In genomic region chr8:20912288-20912687, GRCm38 (mm10) we compare ENCODE assay signal across 24 mouse cellular contexts. TPM values are rescaled to one million over a fixed set of nuclear protein-coding genes. Genes with fewer than 3 reads are reported as not detected.
DNase-seq lines count a peak whose midpoint lies in the region; ATAC-seq lines count a peak whose summit lies in the region.
"Had no signal": no experiment of that assay in that cellular context is flagged by ENCODE, and none has a peak within 500 bp of the region (broad histone marks: within the 10 kb centered on the region; RNA-seq: fewer than 3 reads in every experiment).

No protein-coding gene starts in this region.

- 0 out of 2 replicates have a peak, but pooled peaks have one; percentile 32 for ATAC-seq in common myeloid progenitor, adult 5-6 weeks (replicated peaks; ENCODE audit: low read depth, poor library complexity, severe bottlenecking)
- ATAC-seq in megakaryocyte progenitor cell, adult 5-6 weeks (replicated peaks; ENCODE audit: poor library complexity) = peak; percentile 66; the same call in 1 of the 2 replicates
- ATAC-seq: activated CD4-positive, CD25-positive, alpha-beta regulatory T cell, adult 4 months; CD4-positive, CD25-positive, alpha-beta regulatory T cell, adult 4 months; forebrain, embryonic 13.5 days; forebrain, embryonic 15.5 days; forebrain, postnatal 0 days; Patski had no signal

- peak; percentile 6 for DNase-seq in lung, postnatal 36 days
- DNase-seq in lung, postnatal 14 days = no peak
- DNase-seq in ovary, postnatal 14 days (ENCODE audit: low spot score) = no peak
- DNase-seq in testis, postnatal 14 days (ENCODE audit: low spot score) = no peak
- DNase-seq: adrenal gland, adult 8-10 months; adrenal gland, postnatal 14 days; adrenal gland, postnatal 36 days; cerebellum, adult 11 months; cerebellum, adult 18-20 months; cerebellum, adult 8-10 months; cerebellum, adult 9-11 months; cerebellum, postnatal 14 days; cerebellum, postnatal 36 days; forebrain, postnatal 0 days had no signal

RNA-seq across cellular contexts. Expression of gene Gm6040, which starts 9.6 kb away (rescaled TPM):
- not detected in 2 replicates for total RNA-seq in common myeloid progenitor, adult 5-6 weeks (2017)
- not detected in 2 replicates for total RNA-seq in megakaryocyte progenitor cell, adult 5-6 weeks (2015)
- not detected in 2 replicates for total RNA-seq in megakaryocyte progenitor cell, adult 5-6 weeks (2017)
- total RNA-seq: adrenal gland, adult 18-20 months; adrenal gland, adult 8-10 months; adrenal gland, postnatal 14 days; adrenal gland, postnatal 36 days; CH12.LX; forebrain, postnatal 0 days; G1E had no signal

RNA-seq across cellular contexts. Expression of gene Gm15056, which starts 9.9 kb away (rescaled TPM):
- total RNA-seq in common myeloid progenitor, adult 5-6 weeks (2017) = not detected in 2 replicates
- total RNA-seq in megakaryocyte progenitor cell, adult 5-6 weeks (2015) = not detected in 2 replicates
- total RNA-seq in megakaryocyte progenitor cell, adult 5-6 weeks (2017) = not detected in 2 replicates
- total RNA-seq: adrenal gland, adult 18-20 months; adrenal gland, adult 8-10 months; adrenal gland, postnatal 14 days; adrenal gland, postnatal 36 days; CH12.LX; forebrain, postnatal 0 days; G1E had no signal

RNA-seq across cellular contexts. Expression of gene Defb33, which starts 19.8 kb away (rescaled TPM):
- not detected in 2 replicates for total RNA-seq in common myeloid progenitor, adult 5-6 weeks (2017)
- total RNA-seq in megakaryocyte progenitor cell, adult 5-6 weeks (2015) = not detected in 2 replicates
- not detected in 2 replicates for total RNA-seq in megakaryocyte progenitor cell, adult 5-6 weeks (2017)
- total RNA-seq: adrenal gland, adult 18-20 months; adrenal gland, adult 8-10 months; adrenal gland, postnatal 14 days; adrenal gland, postnatal 36 days; CH12.LX; forebrain, postnatal 0 days; G1E had no signal

RNA-seq across cellular contexts. Expression of gene AY761185, which starts 32.2 kb away (rescaled TPM):
- not detected in 2 replicates for total RNA-seq in common myeloid progenitor, adult 5-6 weeks (2017)
- total RNA-seq in megakaryocyte progenitor cell, adult 5-6 weeks (2015) = not detected in 2 replicates
- total RNA-seq in megakaryocyte progenitor cell, adult 5-6 weeks (2017) = not detected in 2 replicates
- total RNA-seq: adrenal gland, adult 18-20 months; adrenal gland, adult 8-10 months; adrenal gland, postnatal 14 days; adrenal gland, postnatal 36 days; CH12.LX; forebrain, postnatal 0 days; G1E had no signal
